Mouse (Mus musculus): ENCODE measurements around the gene Chrm5.
"Not testable (repeated sequence)": the region's sequence is repeated elsewhere in the genome, so short reads cannot be mapped to it uniquely, and the experiment has no call there.

The Chrm5 gene

DNA sequence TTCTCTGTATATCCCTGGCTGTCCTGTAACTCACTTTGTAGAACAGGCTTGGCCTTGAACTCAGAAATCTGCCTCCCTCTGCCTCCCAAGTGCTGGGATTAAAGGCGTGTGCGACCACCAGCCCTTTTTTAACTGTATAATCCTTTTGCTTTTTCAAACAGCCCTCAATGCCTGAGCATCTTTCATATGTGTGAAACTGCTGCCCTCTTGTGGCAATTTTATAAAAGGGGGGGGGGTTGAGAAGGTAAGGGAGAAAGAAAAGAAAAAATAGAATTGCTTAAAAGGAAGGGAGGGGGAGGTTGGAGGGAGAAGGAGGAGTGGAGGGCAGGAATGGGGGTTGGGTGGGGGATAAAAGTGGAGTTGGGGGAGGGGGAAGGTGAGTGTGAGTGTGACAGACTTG, 995 bp upstream of the Chrm5 start:
- DNase-seq (ENCODE audit: low spot score) = no peak

DNA sequence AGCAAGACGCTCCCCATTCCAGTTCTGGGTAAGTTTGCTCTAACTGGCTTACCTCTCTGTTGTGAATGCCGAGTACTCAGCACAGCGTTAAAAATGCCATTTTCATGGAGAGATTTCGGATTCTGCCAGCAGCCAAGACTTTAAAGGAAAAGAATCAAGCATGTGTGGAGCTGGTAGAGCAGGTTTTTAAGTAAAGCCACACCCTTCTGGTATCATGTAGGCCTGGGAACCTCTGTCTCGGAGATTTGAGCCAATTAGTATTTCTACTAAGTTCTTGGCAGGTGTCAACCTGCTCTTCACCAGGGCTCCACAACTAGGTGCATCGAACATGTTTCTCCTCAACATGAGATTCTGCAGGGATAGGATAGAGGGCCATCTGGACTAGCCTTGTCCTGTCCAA, 4.0 kb downstream of the Chrm5 start:
- DNase-seq (ENCODE audit: low spot score) = no peak

GRCm38 (mm10) chr2:112474997-112475724, 5.4 kb downstream of the Chrm5 start:
- DNase-seq (ENCODE audit: low spot score) = no peak

GRCm38 (mm10) chr2:112472076-112472475, 8.5 kb downstream of the Chrm5 start:
- no peak for DNase-seq (ENCODE audit: low spot score)

DNA sequence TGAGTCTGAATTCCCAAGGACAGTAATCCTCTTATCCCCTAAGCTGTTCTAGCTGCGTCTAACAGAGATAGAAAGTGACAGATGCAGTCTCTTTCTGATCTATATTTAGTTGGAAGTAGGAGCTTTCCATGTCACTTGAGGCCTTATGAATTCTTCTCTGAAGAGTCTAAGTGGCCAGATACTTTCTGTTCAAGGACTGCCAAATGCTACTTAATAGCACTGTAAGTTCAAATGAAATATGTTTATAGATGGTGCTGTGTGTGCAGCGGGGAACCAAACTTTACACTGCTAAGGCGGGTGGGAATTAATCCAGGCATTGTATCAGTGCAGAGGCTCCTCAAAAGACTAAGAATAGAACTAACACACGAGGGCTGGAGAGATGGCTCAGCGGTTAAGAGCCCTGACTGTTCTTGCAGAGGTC, 9.6 kb downstream of the Chrm5 start:
- DNase-seq (ENCODE audit: low spot score) = no peak

GRCm38 (mm10) chr2:112469542-112469941, 11.0 kb downstream of the Chrm5 start:
- no peak for DNase-seq (ENCODE audit: low spot score)

DNA sequence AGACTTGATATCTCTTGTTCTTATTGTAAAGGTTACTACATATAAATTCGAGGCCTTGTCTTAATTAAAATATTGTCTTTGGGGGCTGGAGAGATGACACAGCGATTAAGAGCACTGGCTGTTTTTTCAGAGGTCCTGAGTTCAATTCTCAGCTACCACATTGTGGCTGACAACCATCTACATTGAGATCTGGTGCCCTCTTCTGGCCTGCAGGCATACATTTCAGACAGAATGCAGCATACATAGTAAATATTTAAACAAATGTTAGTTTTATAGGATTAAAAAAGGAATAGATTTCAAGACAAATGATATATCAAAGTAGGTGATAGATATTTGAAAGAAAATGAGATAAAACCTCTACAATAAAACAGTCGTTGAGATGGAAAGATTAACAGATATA, 20.0 kb downstream of the Chrm5 start:
- DNase-seq (ENCODE audit: low spot score) = no peak

DNA sequence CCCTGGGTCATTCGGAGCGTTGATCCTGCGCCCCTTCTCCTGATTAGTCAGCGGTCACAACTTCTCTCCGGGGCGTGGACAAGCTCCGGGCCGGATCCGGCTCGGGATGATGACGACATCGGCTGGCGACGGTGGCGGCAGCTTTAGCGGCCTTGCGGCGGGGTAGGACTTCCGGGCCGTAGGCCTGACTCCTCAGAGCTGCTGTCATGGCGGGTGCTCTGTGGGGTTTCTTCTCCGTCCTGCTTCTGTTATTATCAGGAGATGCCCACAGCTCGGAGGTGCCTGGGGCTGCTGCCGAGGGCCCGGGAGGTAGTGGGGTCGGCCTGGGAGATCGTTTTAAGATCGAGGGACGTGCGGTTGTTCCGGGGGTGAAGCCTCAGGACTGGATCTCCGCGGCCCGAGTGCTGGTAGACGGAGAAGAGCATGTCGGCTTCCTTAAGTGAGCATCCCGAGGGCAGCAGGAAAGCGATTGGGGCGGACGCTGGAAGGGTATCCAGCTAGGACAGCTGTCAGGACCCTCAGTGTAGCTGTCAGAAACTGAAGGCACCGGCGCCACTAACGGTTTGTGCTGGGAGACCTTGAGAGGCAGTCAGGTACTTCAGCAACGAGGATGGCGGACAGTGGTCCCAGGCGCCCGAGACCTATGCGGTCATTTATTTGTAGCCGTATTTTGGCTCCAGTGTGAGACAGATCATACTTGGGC, 25.6 kb downstream of the Chrm5 start, which contains the start of gene Emc7:
Emc7 (plus strand) TSS at position 136 of the 703 bp plus-strand sequence.
- DNase-seq (ENCODE audit: low spot score) = peak; percentile 94

GRCm38 (mm10) chr2:112454125-112454861, 26.3 kb downstream of the Chrm5 start:
- DNase-seq (ENCODE audit: low spot score) = no peak

GRCm38 (mm10) chr2:112452513-112452912, 28.1 kb downstream of the Chrm5 start:
- DNase-seq (ENCODE audit: low spot score) = not testable (repeated sequence)

- no peak for DNase-seq (ENCODE audit: low spot score)
These were observed 30.8 kb downstream of the Chrm5 start for GRCm38 (mm10) chr2:112449597-112450296.

GRCm38 (mm10) chr2:112448510-112449059, 32.0 kb downstream of the Chrm5 start:
- DNase-seq (ENCODE audit: low spot score) = no peak

GRCm38 (mm10) chr2:112448046-112448445, 32.5 kb downstream of the Chrm5 start:
- not testable (repeated sequence) for DNase-seq (ENCODE audit: low spot score)

GRCm38 (mm10) chr2:112445511-112445910, 35.1 kb downstream of the Chrm5 start:
- no peak for DNase-seq (ENCODE audit: low spot score)

GRCm38 (mm10) chr2:112443491-112443890, 37.1 kb downstream of the Chrm5 start:
- no peak for DNase-seq (ENCODE audit: low spot score)

GRCm38 (mm10) chr2:112437589-112437988, 43.0 kb downstream of the Chrm5 start:
- DNase-seq (ENCODE audit: low spot score) = no peak

- DNase-seq (ENCODE audit: low spot score) = no peak
These were observed 44.3 kb downstream of the Chrm5 start for GRCm38 (mm10) chr2:112436292-112436691.

DNA sequence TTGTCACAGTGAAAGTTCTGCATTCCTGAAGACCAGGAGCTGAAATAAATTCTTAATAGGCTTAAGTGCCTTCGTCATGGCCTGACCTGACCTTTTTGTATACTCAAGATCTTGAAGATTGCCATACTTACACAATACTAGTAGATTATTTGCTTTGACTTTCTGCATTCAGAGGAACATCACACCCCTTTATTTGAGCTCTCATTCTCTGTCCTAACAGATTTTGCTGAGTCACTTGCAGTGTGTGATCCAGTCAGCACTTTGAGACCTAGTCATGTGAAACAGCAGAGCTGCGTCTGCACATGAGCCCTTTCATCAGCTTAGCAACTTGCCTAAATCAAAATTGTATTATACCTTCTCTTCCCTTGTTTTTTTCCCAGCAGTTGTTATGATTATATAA, 47.2 kb downstream of the Chrm5 start:
- no peak for DNase-seq (ENCODE audit: low spot score)

DNA sequence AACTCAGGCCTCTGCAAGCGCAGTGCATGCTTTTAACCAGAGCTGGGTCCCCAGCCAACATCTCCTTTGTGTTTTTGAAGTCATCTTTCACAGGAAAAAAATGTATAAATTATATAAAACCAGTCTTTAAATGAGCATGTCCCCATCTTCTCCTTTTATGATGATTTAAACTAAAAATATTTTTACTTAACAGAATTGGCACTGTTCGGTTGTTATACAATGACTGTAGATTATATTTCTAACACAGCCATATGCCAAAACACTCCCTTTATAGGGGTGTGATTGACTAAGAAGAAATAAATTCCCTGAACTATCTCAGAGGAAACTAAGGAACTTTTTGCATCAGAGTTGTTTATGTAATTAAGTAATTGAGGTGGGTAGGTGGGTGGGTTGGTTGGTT, 48.0 kb downstream of the Chrm5 start:
- no peak for DNase-seq (ENCODE audit: low spot score)

DNA sequence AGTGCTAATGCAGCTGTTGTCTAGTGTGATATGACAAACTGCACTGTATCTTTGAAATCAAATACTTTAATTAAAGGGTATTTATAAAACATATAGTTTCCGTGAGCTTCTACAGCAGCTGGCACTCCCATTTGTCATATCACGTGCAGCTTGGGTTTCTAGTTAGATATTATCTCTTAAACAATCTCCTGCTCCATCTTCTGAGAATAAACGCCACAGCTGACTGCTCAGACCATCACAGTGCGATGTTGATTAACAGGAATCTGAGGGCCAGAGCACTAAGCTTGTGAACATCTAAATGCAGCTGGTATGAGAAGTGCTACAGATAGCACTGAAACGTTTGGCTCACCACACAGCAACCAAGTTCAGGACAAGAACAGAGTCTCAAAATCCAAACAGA, 50.2 kb downstream of the Chrm5 start:
- no peak for DNase-seq (ENCODE audit: low spot score)

GRCm38 (mm10) chr2:112429665-112430064, 50.9 kb downstream of the Chrm5 start:
- DNase-seq (ENCODE audit: low spot score) = no peak
